Mouse (Mus musculus) induced T-regulatory cell, adult 2 months (primary cell): ENCODE measurements at regions not wholly inside any gene's neighbourhood (a gene's known extent, or its start where the extent isn't known, plus 50 kb on each side); places are given as distances from the start of the nearest gene placed in this dataset.

Experiments
- DNase-seq: peaks from one replicate; pipeline ENCODE4 v3.0.0-alpha.2; 2012; ENCODE audit warnings: low read depth

DNA sequence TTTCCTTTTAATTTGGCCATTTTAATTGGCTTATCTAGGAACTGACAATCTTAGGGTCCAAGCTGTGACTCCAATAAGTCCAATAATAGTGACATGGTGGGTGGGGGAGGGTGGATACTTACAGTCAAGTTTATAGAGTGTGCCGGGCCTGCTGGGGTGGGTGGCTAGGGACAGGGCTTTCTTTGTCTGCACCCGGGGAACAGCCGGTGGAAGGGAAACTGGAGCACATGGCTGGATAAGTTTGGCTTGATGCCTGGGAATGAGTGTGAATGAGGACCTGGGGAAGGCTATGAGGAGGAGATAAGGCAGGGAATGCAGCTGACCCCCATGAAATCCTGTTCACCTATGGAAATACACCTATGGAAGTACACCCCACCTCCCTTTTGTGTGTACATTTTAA is 81.7 kb upstream of the Cers4 start:
- DNase-seq, result no peak

DNA sequence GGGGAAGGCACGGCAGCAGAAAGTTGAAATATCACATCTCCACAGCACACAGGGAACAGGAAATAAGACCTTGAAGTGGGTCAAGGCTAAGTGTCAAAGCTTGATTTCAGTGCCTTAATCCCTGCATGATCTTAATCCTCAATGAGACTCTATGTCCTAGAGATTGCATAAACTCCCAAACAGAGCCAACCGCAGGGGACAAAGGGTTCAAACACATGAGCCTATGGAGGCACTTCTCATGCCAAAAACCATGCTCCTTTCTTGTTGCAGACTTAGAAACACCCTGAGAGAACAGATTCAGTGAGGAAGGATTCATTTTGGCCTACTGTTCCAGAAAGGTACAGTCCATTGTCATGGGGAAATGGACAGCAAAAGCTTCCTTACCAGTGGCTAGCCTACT is 81.0 kb upstream of the Cers4 start:
- DNase-seq, result no peak

DNA sequence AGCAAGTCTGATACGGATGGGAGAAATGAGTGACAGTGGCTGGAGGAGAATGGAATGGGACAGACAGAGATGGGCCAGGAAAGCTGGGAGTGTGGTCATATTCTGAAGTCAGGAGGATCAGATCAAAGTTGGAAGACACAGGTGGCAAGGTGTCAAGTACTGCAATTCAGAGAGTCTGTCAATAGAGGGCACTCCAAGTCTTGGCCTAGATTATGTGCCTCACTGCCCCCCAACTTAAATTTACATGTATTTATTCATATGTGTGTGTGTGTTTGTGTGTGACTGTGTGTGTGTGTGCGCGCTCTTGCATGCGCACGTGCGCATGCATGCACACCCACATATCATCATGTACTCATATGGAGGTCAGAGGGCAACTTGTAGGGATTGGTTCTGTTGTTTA is 79.6 kb upstream of the Cers4 start:
- peak; percentile 54 for DNase-seq

DNA sequence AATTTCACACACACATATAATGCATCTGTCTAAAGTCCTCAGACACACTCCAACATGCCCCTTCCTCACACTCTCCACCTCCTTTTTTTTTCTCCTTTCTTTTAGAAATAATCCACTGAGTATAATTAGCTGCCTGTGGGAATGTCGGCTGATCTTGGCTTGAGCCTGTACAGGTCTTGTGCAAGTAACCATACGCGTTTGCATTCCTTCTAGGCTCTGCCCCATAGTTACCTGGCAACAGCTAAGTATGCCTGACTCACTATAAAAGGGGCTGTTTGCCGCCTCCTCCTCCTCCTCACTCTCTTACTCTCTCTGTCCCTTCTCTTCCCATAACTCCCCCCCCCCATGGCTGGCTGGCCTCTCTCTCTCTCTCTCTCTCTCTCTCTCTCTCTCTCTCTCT is 79.1 kb upstream of the Cers4 start:
- DNase-seq, result no peak

DNA sequence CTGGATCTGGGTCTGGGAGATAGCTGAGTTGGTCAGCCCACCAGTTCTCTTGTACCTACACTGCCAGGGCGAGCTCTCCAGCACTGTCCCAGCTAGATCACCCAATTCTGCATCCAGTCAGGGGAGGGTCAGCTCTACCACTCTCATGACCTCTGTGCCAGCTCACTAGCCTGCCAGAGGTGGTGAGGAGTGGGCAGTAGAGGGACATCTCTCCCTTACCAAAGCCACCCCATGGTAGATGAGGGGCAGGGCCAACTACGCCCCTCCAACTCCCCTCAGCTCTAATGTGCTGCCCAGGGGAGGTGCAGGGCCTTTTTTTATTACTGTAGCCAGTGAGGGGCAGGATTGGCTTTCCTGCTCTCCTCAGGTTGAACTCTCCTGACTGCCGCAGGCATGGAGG is 75.7 kb upstream of the Cers4 start:
- no peak for DNase-seq

DNA sequence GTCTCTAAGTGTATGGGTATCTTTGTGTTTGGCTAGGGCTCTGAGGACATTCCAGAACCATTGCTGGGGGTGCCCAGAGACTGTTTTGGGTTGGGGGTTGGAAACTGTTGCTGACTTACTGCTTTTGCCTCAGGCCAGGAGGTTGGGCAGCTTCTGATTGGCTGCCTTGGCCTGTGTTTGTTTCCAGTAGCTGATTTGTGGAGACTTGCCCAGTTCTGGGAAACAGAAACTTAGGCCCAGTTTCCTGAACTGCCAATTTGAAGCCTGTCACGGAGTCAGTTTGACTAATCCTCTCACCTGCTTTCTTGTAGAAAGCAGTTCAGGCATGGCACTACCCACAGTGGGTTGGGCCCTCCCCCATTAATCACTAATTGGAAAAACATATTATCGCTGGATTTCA is 59.7 kb upstream of the Cers4 start:
- DNase-seq, result no peak

DNA sequence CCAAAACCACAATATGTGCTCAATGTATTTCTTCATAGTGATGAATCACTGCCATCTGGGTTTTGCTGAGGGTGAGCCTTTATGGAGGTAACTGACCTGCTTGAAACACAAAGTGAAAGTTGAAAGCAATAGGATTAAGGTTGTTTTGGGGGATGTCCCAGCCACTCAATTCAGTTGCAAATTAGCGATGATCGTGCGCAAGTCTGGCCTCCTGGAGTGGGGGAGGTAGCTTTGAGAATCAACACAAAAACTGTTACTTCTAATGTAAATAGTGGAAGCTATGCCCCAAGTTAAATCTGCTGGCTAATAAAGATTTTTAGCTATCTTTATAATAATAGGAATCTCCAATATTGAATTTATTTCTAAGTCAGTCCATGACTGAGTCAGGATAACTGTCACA is 56.3 kb upstream of the Cers4 start:
- DNase-seq, result no peak
